Mouse (Mus musculus) thymus, adult 2 months (tissue): ENCODE data around the gene Ccdc34. TPM values are rescaled to one million over a fixed set of nuclear protein-coding genes. Genes with fewer than 3 reads are reported as not detected.

Experiments used
- DNase-seq: peaks from one replicate; pipeline ENCODE4 v3.0.0; 2021
- H3K27ac ChIP-seq: fragments of 200-500 bp; 2 replicates; pipeline ENCODE4 v1.5.1; 2012; ENCODE audit warnings: low read length, control low read depth; ENCODE audit not compliant: control insufficient read depth, insufficient read depth
- H3K27me3 ChIP-seq: fragments of 200-500 bp; 2 replicates; pipeline ENCODE4 v1.6.1; 2012; ENCODE audit warnings: mild to moderate bottlenecking, low read length, moderate library complexity, mixed read lengths; ENCODE audit not compliant: control insufficient read depth, insufficient read depth
- H3K36me3 ChIP-seq: fragments of 200-500 bp; 2 replicates; pipeline ENCODE4 v1.6.1; 2012; ENCODE audit warnings: mild to moderate bottlenecking, low read length, moderate library complexity; ENCODE audit not compliant: control insufficient read depth, insufficient read depth
- H3K4me1 ChIP-seq: fragments of 200-500 bp; replicated peaks from 2 replicates; pipeline ENCODE4 v1.6.1; 2012; ENCODE audit warnings: low read length; ENCODE audit not compliant: control insufficient read depth, insufficient read depth
- H3K4me3 ChIP-seq: fragments of 200-500 bp; 2 replicates; pipeline ENCODE4 v1.5.1; 2012; ENCODE audit warnings: mild to moderate bottlenecking, low read length, control low read depth, moderate library complexity; ENCODE audit not compliant: control insufficient read depth, insufficient read depth
- CTCF ChIP-seq: fragments of 200-500 bp; IDR thresholded peaks from 2 replicates; pipeline ENCODE4 v1.5.1; 2012; ENCODE audit warnings: mild to moderate bottlenecking, control low read depth, low read length, moderate library complexity, borderline replicate concordance; ENCODE audit not compliant: control insufficient read depth, poor library complexity, insufficient read depth; ENCODE audit errors: extremely low read depth
- POLR2A ChIP-seq: fragments of 200-500 bp; IDR thresholded peaks from 2 replicates; pipeline ENCODE4 v1.6.1; 2012; ENCODE audit warnings: mild to moderate bottlenecking, low read length, control low read depth, moderate library complexity; ENCODE audit not compliant: control insufficient read depth, poor library complexity, insufficient read depth; ENCODE audit errors: extremely low read depth
- WGBS: fragments of 180-500 bp; shearing (Covaris S2); methylation state at CpG from one replicate; pipeline ENCODE4 v1.1.7; 2018; 5-methylcytosine and 5-hydroxymethylcytosine counted together
- polyA plus RNA-seq: library from polyadenylated mRNA; depleted of rRNA; stranded (reverse); fragments of >200 nt; gene quantifications from 2 replicates; pipeline ENCODE4 v1.2.3, GENCODE M21; 2012

Gene Ccdc34
- polyA plus RNA-seq, 1 experiment, result 17.8 TPM

GRCm38 (mm10) chr2:110180316-110180670 lies 162.7 kb downstream of the Ccdc34 start:
- Histone ChIP-seq H3K4me1 (no peaks in the 10 kb centered on the region), H3K27ac (no peak overlapping the region), H3K4me3 (no peak overlapping the region), H3K27me3 (no peaks in the 10 kb centered on the region), H3K36me3 (no peaks in the 10 kb centered on the region)
- DNase-seq, result no peak
- WGBS, result 50% methylated on average over 7 of the region's 7 CpGs
- TF ChIP-seq POLR2A (no peak), CTCF (no peak)

DNA sequence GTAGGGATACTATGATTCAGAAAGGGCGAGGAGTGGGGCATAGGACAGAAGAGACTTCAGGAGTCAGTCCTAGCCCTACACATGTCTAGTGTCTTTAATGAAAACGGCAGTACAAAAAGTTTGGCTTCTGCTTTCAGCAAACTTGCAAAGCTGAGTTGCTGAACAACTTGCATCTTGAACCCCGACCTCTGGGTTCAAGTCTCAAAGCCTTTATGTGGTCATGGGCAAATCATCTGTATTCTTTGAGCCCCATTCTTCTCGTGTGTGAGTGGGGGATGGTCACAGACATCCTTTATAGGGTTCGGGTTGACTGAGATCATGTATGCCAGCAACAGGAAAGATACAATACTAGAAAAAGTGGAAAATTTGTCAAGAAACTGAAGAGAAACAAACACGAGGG lies 164.0 kb downstream of the Ccdc34 start:
- no peak for DNase-seq
- no peak overlapping the region for H3K27ac ChIP-seq
- WGBS, result 75% methylated on average over 6 of the region's 6 CpGs
- H3K36me3 ChIP-seq, result no peaks in the 10 kb centered on the region
- H3K4me3 ChIP-seq, result no peak overlapping the region
- TF ChIP-seq CTCF (no peak), POLR2A (no peak)
- no peaks in the 10 kb centered on the region for H3K4me1 ChIP-seq
- no peaks in the 10 kb centered on the region for H3K27me3 ChIP-seq

DNA sequence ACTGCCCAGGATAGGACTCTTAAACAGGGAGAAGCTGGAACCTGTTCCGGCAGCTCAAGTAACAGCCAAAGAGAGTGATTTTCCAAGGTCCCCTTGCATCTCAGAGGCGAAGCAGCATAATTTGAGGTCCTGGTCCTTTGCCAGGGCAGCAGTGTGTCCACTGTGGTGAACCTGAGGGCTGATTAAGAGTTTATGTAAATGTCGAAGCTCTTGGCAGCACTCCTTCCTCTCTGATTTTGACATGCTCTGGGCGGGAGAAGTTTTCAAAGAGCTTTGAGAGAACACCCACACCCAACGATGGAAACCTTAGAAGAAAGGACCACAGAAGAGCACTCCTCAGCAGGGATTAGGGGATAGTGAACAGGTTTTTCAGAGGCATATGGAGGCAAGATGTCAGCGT lies 164.6 kb downstream of the Ccdc34 start:
- Histone ChIP-seq H3K4me3 (no peak overlapping the region), H3K4me1 (no peaks in the 10 kb centered on the region), H3K27me3 (no peaks in the 10 kb centered on the region), H3K27ac (no peak overlapping the region), H3K36me3 (no peaks in the 10 kb centered on the region)
- WGBS, result 78% methylated on average over 6 of the region's 6 CpGs
- no peak for DNase-seq
- TF ChIP-seq POLR2A (no peak), CTCF (no peak)

GRCm38 (mm10) chr2:110182795-110183486 lies 165.3 kb downstream of the Ccdc34 start:
- Histone ChIP-seq H3K27me3 (no peaks in the 10 kb centered on the region), H3K4me1 (no peaks in the 10 kb centered on the region), H3K27ac (no peak overlapping the region), H3K36me3 (no peaks in the 10 kb centered on the region), H3K4me3 (no peak overlapping the region)
- TF ChIP-seq CTCF (no peak), POLR2A (no peak)
- DNase-seq, result no peak
- whole genome bisulfite sequencing, result 85% methylated on average over 4 of the region's 4 CpGs

DNA sequence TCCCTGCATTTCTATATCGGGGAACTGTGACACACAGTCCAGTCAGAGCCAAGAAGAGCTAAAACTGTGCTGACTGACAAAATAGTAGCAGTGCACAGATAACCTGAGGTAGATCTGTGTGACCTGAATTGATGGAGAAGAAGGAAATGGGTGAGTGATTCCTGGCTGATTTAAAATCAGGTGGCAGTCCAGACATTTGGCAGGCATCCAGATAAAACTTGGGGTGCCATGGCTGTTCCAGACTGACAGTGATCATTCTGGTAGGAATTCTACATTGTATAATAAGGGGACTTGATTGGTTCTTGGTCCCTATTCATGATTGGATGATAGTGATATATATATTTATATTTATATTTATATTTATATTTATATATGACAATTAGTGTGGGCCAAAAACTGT lies 166.5 kb downstream of the Ccdc34 start:
- no peak overlapping the region for H3K27ac ChIP-seq
- H3K27me3 ChIP-seq, result no peaks in the 10 kb centered on the region
- 96% methylated on average over 1 of the region's 1 CpGs for WGBS
- H3K4me3 ChIP-seq, result no peak overlapping the region
- no peak for DNase-seq
- TF ChIP-seq POLR2A, result no peak
- TF ChIP-seq CTCF, result no peak
- H3K36me3 ChIP-seq, result no peaks in the 10 kb centered on the region
- H3K4me1 ChIP-seq, result no peaks in the 10 kb centered on the region

DNA sequence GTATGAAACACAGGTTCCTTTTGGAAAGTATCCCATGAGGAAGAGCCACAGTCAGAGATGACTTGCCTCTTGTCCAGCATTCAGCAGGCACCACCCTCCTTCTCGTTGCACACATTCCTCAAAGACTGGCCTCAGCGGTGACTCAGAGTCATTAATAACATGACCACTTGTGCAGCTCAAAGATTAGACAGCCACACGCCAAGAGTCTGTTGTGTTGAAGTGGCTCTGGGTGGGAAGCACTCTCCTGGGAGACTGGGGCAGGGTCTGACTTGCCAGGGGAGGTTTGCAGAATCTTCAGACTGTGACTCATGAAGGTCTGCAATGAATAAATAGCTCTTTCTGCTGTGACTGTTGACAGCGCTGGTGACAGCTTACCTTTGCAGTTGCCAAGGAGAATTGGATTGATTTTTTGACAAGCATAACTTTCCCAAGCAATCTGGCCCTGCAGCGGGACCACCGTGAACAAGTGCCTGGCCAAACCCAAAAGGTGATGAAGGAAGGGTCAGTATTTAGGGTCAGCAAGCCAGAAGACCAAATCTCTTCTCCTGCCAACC lies 168.9 kb downstream of the Ccdc34 start:
- no peak for TF ChIP-seq CTCF
- TF ChIP-seq POLR2A, result no peak
- no peak overlapping the region for H3K4me3 ChIP-seq
- no peak for DNase-seq
- no peaks in the 10 kb centered on the region for H3K27me3 ChIP-seq
- WGBS, result 41% methylated on average over 6 of the region's 6 CpGs
- H3K27ac ChIP-seq, result no peak overlapping the region
- H3K36me3 ChIP-seq, result no peaks in the 10 kb centered on the region
- H3K4me1 ChIP-seq, result no peaks in the 10 kb centered on the region

GRCm38 (mm10) chr2:110188696-110189397 lies 171.2 kb downstream of the Ccdc34 start:
- Histone ChIP-seq H3K27me3 (no peaks in the 10 kb centered on the region), H3K4me1 (no peaks in the 10 kb centered on the region), H3K36me3 (no peaks in the 10 kb centered on the region), H3K4me3 (no peak overlapping the region), H3K27ac (no peak overlapping the region)
- WGBS, result 91% methylated on average over 4 of the region's 4 CpGs
- no peak for TF ChIP-seq CTCF
- no peak for TF ChIP-seq POLR2A
- DNase-seq, result no peak
